Comparison of ENCODE assay signal across 7 mouse cellular contexts in genomic region chr2:94273154-94274021, GRCm38 (mm10).
A peak's percentile ranks its signal among the peaks of the same experiment; 100 is the strongest.
DNase-seq lines count a peak whose midpoint lies in the region; ATAC-seq lines count a peak whose summit lies in the region.

No protein-coding gene starts in this region.

- DNase-seq in adrenal gland, postnatal 4 days (ENCODE audit: low spot score in 2 of 2), result peak; percentile 50 to 54
- DNase-seq in embryonic facial prominence, embryonic 14.5 days (ENCODE audit: low spot score), result peak; percentile 87
- DNase-seq in spleen, postnatal 14 days (ENCODE audit: low spot score in 2 of 2), result peak; percentile 10 to 17

- ATAC-seq in embryonic facial prominence, embryonic 14.5 days (ENCODE audit: low read depth), result peak; percentile 94
- peak; percentile 83 for ATAC-seq in heart, embryonic 11.5 days (replicated peaks; ENCODE audit: insufficient number of reproducible peaks, low FRiP score, low TSS enrichment)
- peak; percentile 91 for ATAC-seq in kidney, embryonic 15.5 days (replicated peaks; ENCODE audit: low FRiP score)
- ATAC-seq in limb, embryonic 15.5 days (ENCODE audit: insufficient number of reproducible peaks, low FRiP score, low TSS enrichment, low read depth), result peak; percentile 81
- peak; percentile 92 for ATAC-seq in midbrain, embryonic 16.5 days

- peak overlapping the region; percentile 59 for H3K4me3 ChIP-seq in embryonic facial prominence, embryonic 14.5 days (ENCODE audit: low read depth, low read length)
- peak overlapping the region; percentile 61 for H3K4me3 ChIP-seq in heart, embryonic 11.5 days (ENCODE audit: low read depth, low read length)
- H3K4me3 ChIP-seq in kidney, embryonic 15.5 days (replicated peaks), result peak overlapping the region; percentile 60
- peak overlapping the region; percentile 59 for H3K4me3 ChIP-seq in limb, embryonic 15.5 days
- H3K4me3 ChIP-seq in midbrain, embryonic 16.5 days (ENCODE audit: low read depth, low read length), result peak overlapping the region; percentile 57

- peaks cover 12% of the 10 kb centered on the region for H3K27me3 ChIP-seq in embryonic facial prominence, embryonic 14.5 days (replicated peaks; ENCODE audit: control insufficient read depth, insufficient read depth, low read length)
- peaks cover 28% of the 10 kb centered on the region for H3K27me3 ChIP-seq in heart, embryonic 11.5 days (ENCODE audit: control insufficient read depth, insufficient read depth, low read length)
- H3K27me3 ChIP-seq in kidney, embryonic 15.5 days, result peaks cover 75% of the 10 kb centered on the region
- peaks cover 25% of the 10 kb centered on the region; the same call in 1 of the 2 replicates for H3K27me3 ChIP-seq in limb, embryonic 15.5 days
- H3K27me3 ChIP-seq in midbrain, embryonic 16.5 days (ENCODE audit: control insufficient read depth, insufficient read depth, low read depth, low read length), result no peaks in the 10 kb centered on the region

- peak overlapping the region; percentile 98 for H3K4me2 ChIP-seq in embryonic facial prominence, embryonic 14.5 days (ENCODE audit: low read depth, low read length)
- H3K4me2 ChIP-seq in heart, embryonic 11.5 days, result peak overlapping the region; percentile 98
- H3K4me2 ChIP-seq in kidney, embryonic 15.5 days, result peak overlapping the region; percentile 100
- peak overlapping the region; percentile 97 for H3K4me2 ChIP-seq in limb, embryonic 15.5 days
- peak overlapping the region; percentile 92 for H3K4me2 ChIP-seq in midbrain, embryonic 16.5 days (ENCODE audit: low read length)

- H3K36me3 ChIP-seq in embryonic facial prominence, embryonic 14.5 days (ENCODE audit: control insufficient read depth, insufficient read depth, low read length), result no peaks in the 10 kb centered on the region
- no peaks in the 10 kb centered on the region for H3K36me3 ChIP-seq in heart, embryonic 11.5 days (ENCODE audit: control insufficient read depth, insufficient read depth, low read length)
- H3K36me3 ChIP-seq in kidney, embryonic 15.5 days, result no peaks in the 10 kb centered on the region
- H3K36me3 ChIP-seq in limb, embryonic 15.5 days, result no peaks in the 10 kb centered on the region
- H3K36me3 ChIP-seq in midbrain, embryonic 16.5 days (ENCODE audit: control insufficient read depth, insufficient read depth, low read length), result no peaks in the 10 kb centered on the region

- H3K9ac ChIP-seq in embryonic facial prominence, embryonic 14.5 days (ENCODE audit: low read depth, low read length), result peak overlapping the region; percentile 76
- H3K9ac ChIP-seq in heart, embryonic 11.5 days (ENCODE audit: low read depth, low read length), result peak overlapping the region; percentile 81
- peak overlapping the region; percentile 47 for H3K9ac ChIP-seq in kidney, embryonic 15.5 days
- peak overlapping the region; percentile 46 for H3K9ac ChIP-seq in limb, embryonic 15.5 days
- peak overlapping the region; percentile 78 for H3K9ac ChIP-seq in midbrain, embryonic 16.5 days (ENCODE audit: low read depth, low read length)

- no peaks in the 10 kb centered on the region for H3K9me3 ChIP-seq in embryonic facial prominence, embryonic 14.5 days (ENCODE audit: control insufficient read depth, low read length)
- no peaks in the 10 kb centered on the region for H3K9me3 ChIP-seq in heart, embryonic 11.5 days (replicated peaks; ENCODE audit: control insufficient read depth, low read length)
- H3K9me3 ChIP-seq in kidney, embryonic 15.5 days (replicated peaks), result no peaks in the 10 kb centered on the region
- no peaks in the 10 kb centered on the region for H3K9me3 ChIP-seq in limb, embryonic 15.5 days
- no peaks in the 10 kb centered on the region for H3K9me3 ChIP-seq in midbrain, embryonic 16.5 days (replicated peaks; ENCODE audit: control insufficient read depth, low read length, poor library complexity, severe bottlenecking)

- under 1% methylated on average over 38 of the region's 72 CpGs for WGBS in embryonic facial prominence, embryonic 14.5 days
- under 1% methylated on average over 38 of the region's 72 CpGs for WGBS in heart, embryonic 11.5 days (ENCODE audit: insufficient replicate concordance)
- under 1% methylated on average over 65 of the region's 72 CpGs for WGBS in kidney, embryonic 15.5 days
- 2% methylated on average over 54 of the region's 72 CpGs for WGBS in limb, embryonic 15.5 days
- under 1% methylated on average over 65 of the region's 72 CpGs for WGBS in midbrain, embryonic 16.5 days

- H3K4me1 ChIP-seq in embryonic facial prominence, embryonic 14.5 days (ENCODE audit: control insufficient read depth, insufficient read depth, low read length), result no peaks in the 10 kb centered on the region
- H3K4me1 ChIP-seq in heart, embryonic 11.5 days (ENCODE audit: control insufficient read depth, insufficient read depth, low read length), result no peaks in the 10 kb centered on the region
- peaks cover 13% of the 10 kb centered on the region for H3K4me1 ChIP-seq in kidney, embryonic 15.5 days
- H3K4me1 ChIP-seq in limb, embryonic 15.5 days, result peaks cover 10% of the 10 kb centered on the region
- H3K4me1 ChIP-seq in midbrain, embryonic 16.5 days (ENCODE audit: control insufficient read depth, insufficient read depth, low read length), result peaks cover 5% of the 10 kb centered on the region; the same call in 1 of the 2 replicates

- H3K27ac ChIP-seq in embryonic facial prominence, embryonic 14.5 days (replicated peaks; ENCODE audit: low read depth, low read length), result no peak overlapping the region; the same call in 1 of the 2 replicates
- no peak overlapping the region for H3K27ac ChIP-seq in heart, embryonic 11.5 days (ENCODE audit: low read depth, low read length)
- H3K27ac ChIP-seq in kidney, embryonic 15.5 days, result no peak overlapping the region
- peak overlapping the region; percentile 50 for H3K27ac ChIP-seq in limb, embryonic 15.5 days
- H3K27ac ChIP-seq in midbrain, embryonic 16.5 days (ENCODE audit: low read length), result peak overlapping the region; percentile 81

Comparison
In these comparisons a context has a peak if more than half of its experiments do, and no peak if none do; other contexts are left out.
1. DNase-seq: peak in every context shown above with its lines; median percentile 87 in embryonic facial prominence, embryonic 14.5 days; 52 in adrenal gland, postnatal 4 days; 14 in spleen, postnatal 14 days.
2. H3K27ac ChIP-seq: peak in limb, embryonic 15.5 days (single experiment) and midbrain, embryonic 16.5 days (single experiment); none in embryonic facial prominence, embryonic 14.5 days (single experiment), heart, embryonic 11.5 days (single experiment) and kidney, embryonic 15.5 days (single experiment).
3. Peak in every context shown above with its lines, with median percentiles within 50 percentile points of each other: ATAC-seq, H3K4me2 ChIP-seq, H3K4me3 ChIP-seq and H3K9ac ChIP-seq.